Mouse (Mus musculus): ENCODE measurements around the gene Slc2a10. TPM values are rescaled to one million over a fixed set of nuclear protein-coding genes. Genes with fewer than 3 reads are reported as not detected.
"Not testable (repeated sequence)": the region's sequence is repeated elsewhere in the genome, so short reads cannot be mapped to it uniquely, and the experiment has no call there.

The Slc2a10 gene
- total RNA-seq, 4 experiments from 2014 or later = 0.58 to 2.1 (median 0.74) TPM

DNA sequence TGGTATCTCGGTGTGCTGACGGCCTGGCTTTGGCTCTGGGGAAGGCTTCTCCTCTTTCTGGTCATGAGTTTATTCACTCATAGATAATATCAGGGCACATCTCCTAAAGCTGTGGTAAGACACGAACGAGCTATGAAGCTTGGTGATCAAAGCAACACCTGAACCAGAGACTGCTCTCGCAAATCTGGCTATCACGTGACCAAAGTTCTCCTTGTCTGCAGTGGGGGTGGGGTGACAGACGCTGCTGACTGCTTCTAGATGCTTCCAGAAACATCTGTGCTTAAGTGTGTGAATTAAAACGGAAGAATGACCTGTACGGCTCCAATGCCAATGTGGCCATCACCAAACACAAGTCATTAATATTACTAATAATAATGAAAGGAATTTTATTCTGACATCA, 6.1 kb downstream of the Slc2a10 start:
- no peak for DNase-seq

- DNase-seq = no peak
These were observed 6.9 kb downstream of the Slc2a10 start for GRCm38 (mm10) chr2:165510466-165510865.

GRCm38 (mm10) chr2:165510914-165511458, 7.4 kb downstream of the Slc2a10 start:
- DNase-seq = not testable (repeated sequence)

GRCm38 (mm10) chr2:165511530-165511929, 7.9 kb downstream of the Slc2a10 start:
- not testable (repeated sequence) for DNase-seq

- DNase-seq = no peak
These were observed 8.8 kb downstream of the Slc2a10 start for GRCm38 (mm10) chr2:165512426-165512825.

- DNase-seq = no peak
These were observed 9.4 kb downstream of the Slc2a10 start for GRCm38 (mm10) chr2:165512870-165513600.

DNA sequence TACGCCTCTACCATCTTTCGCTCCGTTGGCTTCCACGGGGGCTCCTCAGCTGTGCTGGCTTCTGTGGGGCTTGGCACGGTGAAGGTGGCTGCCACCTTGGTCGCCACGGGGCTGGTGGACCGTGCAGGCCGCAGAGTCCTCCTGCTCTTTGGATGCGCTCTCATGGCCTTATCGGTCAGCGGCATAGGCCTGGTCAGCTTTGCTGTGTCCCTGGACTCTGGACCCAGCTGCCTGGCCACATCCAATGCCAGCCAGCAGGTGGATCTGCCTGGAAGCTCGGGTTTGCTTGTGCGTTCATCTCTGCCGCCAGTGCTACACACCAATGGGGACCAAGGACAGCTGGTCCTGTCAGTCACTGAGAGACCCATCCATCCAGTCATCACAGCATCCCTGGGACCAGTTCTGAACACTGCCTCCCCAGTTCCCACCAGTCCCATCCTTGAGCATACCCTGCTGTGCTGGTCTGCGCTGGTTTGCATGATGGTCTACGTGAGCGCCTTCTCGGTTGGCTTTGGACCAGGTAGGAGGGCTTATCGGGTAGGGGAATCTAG, 11.7 kb downstream of the Slc2a10 start:
- no peak for DNase-seq

DNA sequence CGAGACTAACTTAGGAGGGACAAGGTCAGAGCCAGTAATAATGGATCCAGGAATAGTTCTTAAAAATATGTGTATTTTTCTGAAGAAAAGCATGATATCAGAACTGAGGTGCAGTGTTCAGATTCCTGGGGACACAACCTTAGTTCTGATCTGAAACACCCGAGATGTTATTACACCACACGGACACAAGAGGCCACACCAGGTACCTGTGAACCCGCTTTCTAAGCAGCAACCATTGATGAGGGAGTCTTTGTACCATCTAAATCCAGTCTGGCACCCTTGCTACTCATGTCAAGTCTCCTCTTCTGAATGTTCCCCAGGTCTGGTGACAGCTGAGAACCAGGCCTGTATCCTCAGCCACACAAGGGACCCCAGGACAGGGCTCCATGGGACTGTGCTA, 22.0 kb downstream of the Slc2a10 start:
- no peak for DNase-seq

DNA sequence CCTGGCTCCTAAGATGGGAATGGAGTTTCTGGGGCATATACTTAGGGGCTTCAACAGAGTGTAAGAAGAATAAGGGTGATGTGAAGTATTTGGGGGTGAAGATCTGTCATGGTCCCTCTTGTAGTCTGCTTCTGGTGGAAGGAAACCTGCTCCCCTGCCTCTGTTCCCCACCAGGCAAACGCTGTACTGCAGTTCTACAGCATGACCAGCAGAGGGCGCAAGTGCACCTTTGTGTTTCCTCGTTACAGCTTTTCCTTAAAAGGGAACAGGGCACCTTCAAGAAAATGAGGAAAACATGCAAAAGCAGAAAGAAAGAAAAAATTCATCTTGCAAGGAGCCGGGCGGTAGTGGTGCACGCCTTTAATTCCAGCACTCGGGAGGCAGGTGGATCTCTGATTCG, 25.5 kb downstream of the Slc2a10 start:
- peak; percentile 8 for DNase-seq

DNA sequence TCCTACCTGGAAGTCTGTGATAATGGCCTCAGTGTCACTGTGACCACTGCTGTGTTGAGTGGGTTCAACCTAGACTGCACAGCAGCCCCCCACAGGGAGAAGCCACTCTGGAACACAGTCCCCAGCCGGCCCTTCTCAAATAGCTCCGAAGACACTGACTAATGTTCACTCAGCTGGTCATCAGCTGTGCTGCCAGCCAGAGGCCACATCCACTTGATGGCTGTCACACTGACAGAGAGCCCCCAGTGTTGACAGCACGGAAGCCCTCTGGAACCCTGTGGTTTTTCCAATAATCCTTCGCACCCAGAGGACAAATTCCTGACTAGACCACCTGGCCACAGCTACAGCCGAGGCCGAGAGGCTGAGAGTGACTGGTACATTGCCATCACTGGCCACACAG, 30.2 kb downstream of the Slc2a10 start:
- DNase-seq = no peak

- no peak for DNase-seq
These were observed 37.4 kb downstream of the Slc2a10 start for GRCm38 (mm10) chr2:165540975-165541374.

DNA sequence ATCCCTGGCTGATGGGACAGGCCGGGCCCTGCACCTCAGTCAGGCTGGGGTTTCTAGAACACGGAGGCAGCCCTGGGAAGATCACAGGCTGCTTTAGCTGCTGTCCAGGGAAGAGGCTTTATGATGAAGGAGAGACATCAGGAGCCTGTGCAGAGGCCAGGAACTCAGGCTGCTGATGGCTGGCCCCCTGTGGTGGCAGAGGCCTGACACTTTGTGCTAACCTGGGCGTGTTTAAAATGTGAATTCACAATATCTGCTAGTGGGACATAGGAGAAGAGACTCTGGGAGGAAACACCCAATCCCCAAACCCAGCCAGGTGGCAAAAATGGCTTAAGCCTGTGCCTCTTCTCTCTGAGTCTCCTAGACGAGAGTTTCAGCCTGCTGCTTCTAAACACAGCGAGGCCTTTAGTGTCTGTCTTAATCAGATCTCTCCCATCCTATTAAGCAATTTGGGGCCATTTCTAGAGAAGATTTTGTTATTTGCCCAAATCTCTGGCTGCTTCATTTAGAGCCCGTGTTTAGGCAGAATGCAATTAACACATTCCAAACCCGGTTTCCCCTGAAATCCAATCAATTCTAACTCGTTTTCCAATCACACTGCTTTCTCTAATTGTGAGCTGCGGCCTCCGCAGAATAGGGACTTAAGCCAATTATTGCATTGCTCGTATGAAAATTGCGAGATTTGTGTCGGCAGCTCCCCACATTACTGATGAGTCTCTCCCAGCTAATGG, 39.5 kb downstream of the Slc2a10 start:
- no peak for DNase-seq

DNA sequence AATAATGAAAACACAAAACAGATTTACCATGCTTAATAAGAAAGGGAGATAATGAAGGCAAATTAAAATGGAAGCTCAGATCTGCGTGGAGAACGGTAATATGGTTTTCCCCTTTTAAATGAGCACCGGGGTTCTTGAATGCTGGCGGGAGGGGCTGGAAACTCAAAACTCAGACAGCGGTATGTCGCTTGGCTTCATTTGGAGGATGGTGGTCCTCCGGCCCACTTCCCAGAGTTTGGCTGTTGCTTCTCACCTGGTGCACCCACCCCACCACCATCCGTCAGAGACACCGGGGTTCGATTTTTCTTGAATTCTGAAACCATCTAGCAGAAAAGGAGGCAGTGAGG, 40.1 kb downstream of the Slc2a10 start:
- no peak for DNase-seq

DNA sequence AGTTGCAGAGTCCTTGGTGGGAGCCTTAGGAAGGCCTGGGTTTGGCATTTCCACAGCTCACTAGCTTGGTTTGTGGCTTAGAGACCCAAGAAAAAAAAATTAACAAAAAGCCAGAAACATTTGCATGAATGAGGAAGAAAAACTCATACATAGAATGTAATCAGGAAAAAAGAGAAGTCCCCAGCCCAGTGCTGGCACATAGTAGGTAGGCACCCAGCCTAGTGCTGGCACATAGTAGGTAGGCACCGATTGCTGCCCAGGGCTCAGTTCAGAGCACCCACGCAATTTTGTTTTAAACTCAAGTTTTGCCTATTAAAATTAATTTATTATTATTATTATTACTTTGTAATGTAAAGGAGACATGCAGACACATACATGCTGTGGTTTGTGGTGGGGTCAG, 42.1 kb downstream of the Slc2a10 start:
- DNase-seq = no peak

- no peak for DNase-seq
These were observed 42.8 kb downstream of the Slc2a10 start for GRCm38 (mm10) chr2:165546341-165546740.

DNA sequence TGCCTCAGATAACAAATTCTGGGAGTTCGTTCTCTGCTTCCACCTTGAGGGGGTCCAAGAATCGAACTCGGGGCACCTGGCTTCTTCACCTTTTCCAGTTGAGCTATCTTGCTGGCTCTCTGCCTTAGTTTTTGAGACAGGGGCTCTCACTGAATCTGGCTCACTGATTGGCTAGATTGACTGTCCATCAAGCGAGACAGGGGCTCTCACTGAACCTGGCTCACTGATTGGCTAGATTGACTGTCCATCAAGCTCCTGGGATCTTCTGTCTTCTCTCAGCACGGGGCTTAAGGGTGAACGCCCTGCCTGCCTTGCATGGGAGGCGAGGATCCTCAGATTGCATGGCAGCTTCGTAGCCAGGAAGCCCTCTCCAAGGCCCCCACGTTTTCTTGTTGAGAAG, 43.8 kb downstream of the Slc2a10 start:
- DNase-seq = no peak

DNA sequence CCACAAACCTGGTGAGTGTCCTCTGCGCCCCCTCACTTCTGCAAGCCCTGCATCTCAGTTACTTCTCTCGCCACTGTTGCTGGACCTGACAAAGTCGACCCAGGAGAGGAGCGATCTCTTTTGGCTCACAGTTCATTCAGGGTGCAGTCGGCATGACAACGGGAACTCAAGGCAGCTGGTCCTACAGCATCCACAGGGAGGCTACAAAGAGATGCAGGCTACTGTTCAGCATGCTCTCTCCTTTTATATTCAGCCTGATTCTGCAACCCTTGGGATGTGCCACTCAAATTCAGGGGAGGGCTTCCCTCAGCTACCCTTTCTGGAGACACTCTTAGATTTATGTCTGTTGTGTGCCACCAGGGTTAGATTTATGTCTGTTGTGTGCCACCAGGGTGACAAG, 45.0 kb downstream of the Slc2a10 start:
- DNase-seq = no peak

- not testable (repeated sequence) for DNase-seq
These were observed 46.8 kb downstream of the Slc2a10 start for GRCm38 (mm10) chr2:165550410-165550809.

GRCm38 (mm10) chr2:165554066-165554465, 50.5 kb downstream of the Slc2a10 start:
- DNase-seq = no peak

GRCm38 (mm10) chr2:165557278-165557677, 53.7 kb downstream of the Slc2a10 start:
- no peak for DNase-seq

GRCm38 (mm10) chr2:165558916-165559315, 55.3 kb downstream of the Slc2a10 start:
- no peak for DNase-seq

- DNase-seq = no peak
These were observed 56.1 kb downstream of the Slc2a10 start for GRCm38 (mm10) chr2:165559506-165560235.

DNA sequence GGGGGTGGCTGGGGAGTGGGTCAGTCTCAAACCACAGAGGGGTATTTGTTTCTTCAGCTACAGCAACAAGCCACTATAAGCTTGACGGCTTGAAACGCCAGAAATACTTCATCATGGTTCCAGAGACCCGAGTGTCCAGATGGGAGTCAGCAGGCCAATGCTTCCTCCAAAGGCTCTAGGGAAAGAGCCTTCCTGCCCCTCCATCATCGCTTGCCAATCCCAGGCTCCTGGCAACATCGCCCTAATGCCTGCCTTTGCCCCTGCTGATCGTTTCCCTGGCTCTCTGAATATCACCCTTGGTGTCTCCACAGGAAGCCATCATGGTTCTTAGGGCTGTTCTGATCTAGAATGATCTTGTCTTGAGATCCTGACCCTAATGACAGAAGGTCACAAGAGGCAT, 58.3 kb downstream of the Slc2a10 start:
- no peak for DNase-seq

Measured in adrenal gland, adult 8-10 months (tissue).